Mouse (Mus musculus) hindbrain, embryonic 14.5 days (tissue): ENCODE results near the gene Lrit3. TPM values are rescaled to one million over a fixed set of nuclear protein-coding genes. Genes with fewer than 3 reads are reported as not detected.

Experiments used
- ATAC-seq: fragments of 200-750 bp; cut with Nextera tagmentation; 2 replicates; pipeline ENCODE4 v1.8.0; 2017; ENCODE audit warnings: moderate number of reproducible peaks, mild to moderate bottlenecking, moderate TSS enrichment, moderate library complexity; ENCODE audit not compliant: low FRiP score
- DNase-seq: peaks from one replicate; pipeline ENCODE4 v3.0.0-alpha.2; 2015; ENCODE audit warnings: low spot score
- H3K27ac ChIP-seq: fragments of 300-500 bp; sonication (generic); 2 replicates; pipeline ENCODE4 v1.5.1; 2014; ENCODE audit warnings: mild to moderate bottlenecking, moderate library complexity
- H3K27me3 ChIP-seq: fragments of 300-500 bp; sonication (generic); 2 replicates; pipeline ENCODE4 v1.6.1; 2014; ENCODE audit warnings: mild to moderate bottlenecking, low read length, mixed read lengths; ENCODE audit not compliant: control insufficient read depth, insufficient read depth
- H3K36me3 ChIP-seq: fragments of 300-500 bp; sonication (generic); replicated peaks from 2 replicates; pipeline ENCODE4 v1.6.1; 2014; ENCODE audit not compliant: control insufficient read depth, insufficient read depth
- H3K4me1 ChIP-seq: fragments of 300-500 bp; sonication (generic); replicated peaks from 2 replicates; pipeline ENCODE4 v1.6.1; 2014; ENCODE audit warnings: antibody characterized with exemption, low read length, mixed read lengths; ENCODE audit not compliant: control insufficient read depth, insufficient read depth
- H3K4me2 ChIP-seq: fragments of 300-500 bp; sonication (generic); replicated peaks from 2 replicates; pipeline ENCODE4 v1.6.1; 2014; ENCODE audit warnings: mild to moderate bottlenecking, moderate library complexity
- H3K4me3 ChIP-seq: fragments of 300-500 bp; sonication (generic); replicated peaks from 2 replicates; pipeline ENCODE4 v1.5.1; 2014; ENCODE audit warnings: mild to moderate bottlenecking, low read length
- H3K9ac ChIP-seq: fragments of 300-500 bp; sonication (generic); 2 replicates; pipeline ENCODE4 v1.6.1; 2014
- H3K9me3 ChIP-seq: fragments of 300-500 bp; sonication (generic); 2 replicates; pipeline ENCODE4 v1.6.1; 2016; ENCODE audit warnings: low read length; ENCODE audit not compliant: control insufficient read depth
- WGBS: fragments of 180-500 bp; shearing (Covaris S2); extraction: QIAGEN DNeasy Blood & Tissue Kit; methylation state at CpG from one replicate; pipeline ENCODE4 v1.1.7; 2014; 5-methylcytosine and 5-hydroxymethylcytosine counted together
- polyA plus RNA-seq: library from polyadenylated mRNA; unstranded; fragments of >200 nt; fragmentation: Nextera tagmentation; extraction: Ambion mirVana; gene quantifications from 2 replicates; pipeline ENCODE4 v1.2.1, GENCODE M21; 2014

The Lrit3 gene
- polyA plus RNA-seq, 1 experiment from 2014 or later: not detected

DNA sequence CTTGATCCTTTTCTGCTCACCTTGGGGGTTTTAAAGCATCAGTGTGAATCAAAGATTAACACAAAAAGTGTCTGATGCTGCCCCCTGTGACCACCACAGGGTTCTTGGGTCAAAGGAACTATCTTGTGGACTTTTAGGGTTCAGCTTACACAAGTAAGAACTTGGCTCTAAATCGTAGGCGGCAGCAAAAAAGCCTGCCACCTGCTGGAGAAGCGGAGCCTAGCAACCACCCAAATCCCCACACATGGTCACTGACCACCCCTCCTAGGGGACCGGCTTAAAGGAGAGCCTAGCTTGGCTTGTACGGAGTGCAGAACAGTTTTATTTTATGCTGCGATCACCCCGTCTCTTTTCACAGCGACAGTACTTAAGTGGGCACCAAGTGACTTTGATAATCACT, 59.0 kb downstream of the Lrit3 start:
- no peaks in the 10 kb centered on the region for H3K36me3 ChIP-seq
- no peaks in the 10 kb centered on the region for H3K9me3 ChIP-seq
- H3K9ac ChIP-seq: no peak overlapping the region
- H3K4me1 ChIP-seq: no peaks in the 10 kb centered on the region
- no peak overlapping the region for H3K27ac ChIP-seq
- DNase-seq (no peak), ATAC-seq (no peak)
- WGBS: 54% methylated on average over 8 of the region's 8 CpGs
- H3K4me2 ChIP-seq: no peak overlapping the region
- no peak overlapping the region for H3K4me3 ChIP-seq
- no peaks in the 10 kb centered on the region for H3K27me3 ChIP-seq

DNA sequence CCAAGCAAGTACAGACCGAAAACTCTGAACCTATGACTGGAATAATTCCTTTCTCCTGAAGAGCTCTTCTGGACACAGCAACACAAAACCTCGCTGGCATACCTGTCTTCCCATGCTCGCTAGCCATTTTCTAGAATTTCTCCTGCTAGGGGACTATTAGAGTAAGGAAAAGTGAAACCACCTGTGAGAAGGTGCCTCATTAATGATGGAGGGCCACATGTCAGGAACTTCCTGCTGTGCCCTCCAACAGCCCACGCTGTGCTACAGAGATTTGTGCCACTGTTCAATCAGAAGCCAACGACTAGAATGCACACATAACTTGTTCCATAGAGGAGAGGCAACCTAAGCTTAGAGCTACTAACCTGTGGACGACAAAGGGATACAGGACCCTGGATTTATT, 61.0 kb downstream of the Lrit3 start:
- DNase-seq: no peak
- WGBS: 80% methylated on average over 6 of the region's 6 CpGs
- Histone ChIP-seq H3K9ac (no peak overlapping the region), H3K36me3 (no peaks in the 10 kb centered on the region), H3K9me3 (no peaks in the 10 kb centered on the region), H3K4me3 (no peak overlapping the region), H3K27ac (no peak overlapping the region), H3K4me1 (no peaks in the 10 kb centered on the region), H3K27me3 (no peaks in the 10 kb centered on the region), H3K4me2 (no peak overlapping the region)
- ATAC-seq: no peak

DNA sequence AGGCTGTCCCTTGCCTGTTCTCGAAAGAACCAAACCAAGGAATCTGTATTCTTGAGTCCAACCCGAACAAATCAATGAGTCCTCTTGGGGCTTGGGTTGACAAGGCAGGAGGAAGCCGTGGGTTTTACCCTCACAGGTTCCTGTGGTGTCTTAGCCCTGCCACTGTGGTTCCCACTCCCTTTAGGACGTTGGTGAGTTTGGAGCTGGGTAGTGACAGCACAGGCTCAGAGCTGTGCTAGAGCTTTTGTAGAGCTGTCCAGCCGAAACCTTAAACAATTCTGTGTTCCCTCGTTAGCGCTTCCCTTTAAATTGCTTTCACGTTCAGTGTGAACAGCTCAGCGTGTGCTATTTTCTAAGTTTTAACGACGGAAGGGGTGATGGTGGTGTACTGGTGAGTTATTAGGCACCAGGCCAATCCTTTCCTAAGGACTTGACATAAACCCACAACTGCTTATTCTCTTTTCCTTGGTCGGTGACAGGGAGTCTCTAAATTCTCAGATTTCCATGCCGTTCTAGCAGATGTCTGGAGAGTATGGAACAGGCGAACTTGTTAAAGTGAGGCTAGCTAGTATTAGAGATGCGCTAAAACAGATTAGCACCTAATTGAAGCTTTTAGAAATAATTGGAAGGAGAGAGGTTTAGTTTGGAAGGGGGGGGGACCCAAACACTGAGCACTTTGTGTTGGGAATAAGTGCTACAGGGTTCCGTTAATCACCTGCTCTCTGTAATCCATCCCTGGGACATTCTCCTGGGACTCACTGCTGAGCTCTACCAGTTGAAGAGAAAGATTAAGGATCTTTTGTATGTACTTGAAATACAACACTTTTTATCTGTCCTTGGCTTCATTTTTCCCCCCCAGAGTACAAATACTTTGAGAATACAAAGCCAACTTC, 65.3 kb downstream of the Lrit3 start:
- DNase-seq (no peak), ATAC-seq (no peak)
- WGBS: 79% methylated on average over 16 of the region's 16 CpGs
- Histone ChIP-seq H3K4me3 (no peak overlapping the region), H3K9me3 (no peaks in the 10 kb centered on the region), H3K36me3 (no peaks in the 10 kb centered on the region), H3K27me3 (no peaks in the 10 kb centered on the region), H3K9ac (no peak overlapping the region), H3K27ac (no peak overlapping the region), H3K4me1 (no peaks in the 10 kb centered on the region), H3K4me2 (no peak overlapping the region)

Other genes starting within 250 kb of the Lrit3 start
- gene Egf, start 48.7 kb downstream of the Lrit3 start, polyA plus RNA-seq: 2.2 and 2.9 TPM in 2 replicates
- gene Rrh, start 18.6 kb upstream of the Lrit3 start, polyA plus RNA-seq: 0.13 TPM in 1 of 2 replicates, not detected in the other
- gene Gar1, start 27.4 kb upstream of the Lrit3 start, polyA plus RNA-seq: 18.7 and 20.9 TPM in 2 replicates
- 0.56 and 0.97 TPM in 2 replicates for gene Cfi, start 31.9 kb upstream of the Lrit3 start, polyA plus RNA-seq
- 38.4 and 47.0 TPM in 2 replicates for gene Pla2g12a, start 74.6 kb upstream of the Lrit3 start, polyA plus RNA-seq
- gene Casp6, start 97.4 kb upstream of the Lrit3 start, polyA plus RNA-seq: 25.0 and 25.3 TPM in 2 replicates
- gene Mcub, start 166.2 kb upstream of the Lrit3 start, polyA plus RNA-seq: 5.2 and 5.4 TPM in 2 replicates